Mouse (Mus musculus) C2C12 (cell line): ENCODE measurements around the gene Gm43552.

Experiments used
- CTCF ChIP-seq: IDR thresholded peaks from one replicate; pipeline ENCODE4 v1.5.1; 2011; ENCODE audit not compliant: control insufficient read depth, insufficient read depth, insufficient read length
- MYOG ChIP-seq: IDR thresholded peaks from one replicate; pipeline ENCODE4 v1.6.1; 2011; ENCODE audit not compliant: control insufficient read depth, insufficient read length; ENCODE audit errors: extremely low read depth

DNA sequence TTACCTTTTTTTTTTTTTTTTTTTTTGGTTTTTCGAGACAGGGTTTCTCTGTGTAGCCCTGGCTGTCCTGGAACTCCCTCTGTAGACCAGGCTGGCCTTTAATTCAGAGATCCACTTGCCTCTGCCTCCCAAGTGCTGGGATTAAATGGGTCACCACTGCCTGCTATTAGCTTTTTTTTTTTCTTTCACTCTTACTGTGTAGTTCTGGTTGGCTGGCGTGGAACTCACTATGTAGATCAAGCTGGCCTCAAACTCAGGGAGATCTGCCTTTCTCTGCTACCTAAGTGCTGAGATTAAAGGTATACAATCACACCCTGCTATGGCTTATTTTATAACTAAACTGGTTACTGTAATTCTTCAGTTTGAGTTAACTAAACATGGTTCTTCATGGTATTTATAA is 6.1 kb downstream of the Gm43552 start:
- TF ChIP-seq CTCF, result no peak
- TF ChIP-seq MYOG, result no peak
